Mouse (Mus musculus) urinary bladder, postnatal 14 days (tissue): ENCODE data around the gene Pigl.

Source experiments
- DNase-seq: peaks from one replicate; pipeline ENCODE4 v3.0.0; 2021; ENCODE audit warnings: low spot score

Gene Pigl

GRCm38 (mm10) chr11:62558961-62559646 is 100.8 kb downstream of the Pigl start:
- DNase-seq: peak; percentile 69

- no peak for DNase-seq
Measured at GRCm38 (mm10) chr11:62560463-62561016, 102.3 kb downstream of the Pigl start.

GRCm38 (mm10) chr11:62563590-62563989 is 105.3 kb downstream of the Pigl start:
- no peak for DNase-seq
